Mouse (Mus musculus): ENCODE data around the gene Nt5c1a.

Nt5c1a gene

DNA sequence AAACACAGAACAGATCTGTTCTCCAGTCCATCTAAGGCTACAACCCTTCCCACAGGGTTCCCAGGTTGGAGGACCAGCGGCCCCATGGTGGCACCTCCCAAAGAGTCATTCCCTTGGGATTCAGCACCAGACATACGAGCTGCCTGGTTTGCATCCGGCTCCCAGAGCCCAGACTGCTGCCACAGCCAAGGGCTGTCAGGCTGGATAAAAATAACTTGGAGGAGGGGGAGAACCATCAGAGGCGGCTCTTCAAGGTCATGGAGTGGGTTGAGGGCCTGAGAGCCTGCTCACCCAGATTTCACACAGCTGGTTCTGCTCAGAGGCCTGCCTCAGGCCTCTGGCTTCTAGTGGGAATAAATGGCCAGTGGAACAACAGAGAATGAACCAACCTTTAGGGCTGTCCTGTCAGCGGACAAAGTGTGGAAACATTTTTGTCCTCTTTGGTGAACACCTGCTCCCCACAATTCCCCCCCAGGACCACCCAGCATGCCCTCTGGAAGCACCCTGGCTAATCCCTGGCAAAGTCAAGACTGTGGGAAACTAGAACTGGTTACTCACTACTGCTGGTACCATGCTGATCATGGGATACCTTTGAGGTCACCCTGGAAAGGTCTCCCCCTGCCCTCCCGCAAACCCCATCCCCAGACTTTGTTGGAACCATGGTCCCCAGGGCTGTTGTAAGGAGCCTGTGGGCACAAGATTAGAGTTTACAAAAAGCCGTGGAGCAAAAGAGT is 46.0 kb downstream of the Nt5c1a start:
- DNase-seq (ENCODE audit: low spot score in 2 of 2), result no peak

DNA sequence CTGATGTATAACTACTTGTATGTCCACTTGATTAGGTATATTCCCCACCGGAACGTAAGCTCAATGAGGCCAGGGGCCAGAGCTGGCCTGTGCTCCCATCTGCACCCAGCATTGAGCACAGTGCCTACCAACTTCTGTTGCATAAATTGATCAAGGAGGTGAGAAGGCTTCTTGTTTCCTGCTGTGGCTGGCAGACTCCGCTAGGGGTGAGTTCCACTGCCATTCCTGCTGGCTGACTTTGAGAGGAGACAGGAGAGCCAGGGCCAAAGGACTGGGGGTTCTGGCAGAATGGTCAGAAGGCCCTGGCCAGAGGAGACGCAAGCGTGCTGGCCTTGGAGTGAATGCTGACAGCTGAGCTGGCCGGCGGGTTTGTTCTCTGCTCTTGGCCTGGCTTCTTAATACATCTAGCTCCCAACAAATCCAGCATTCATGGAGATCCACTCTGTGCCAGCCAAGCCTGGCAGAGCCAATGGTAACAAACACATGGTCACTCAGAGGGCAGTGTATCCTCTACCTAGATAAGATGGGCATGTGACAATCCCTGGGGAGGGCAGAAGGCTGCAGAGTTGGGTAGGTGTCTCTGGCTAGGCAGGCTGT is 47.8 kb downstream of the Nt5c1a start:
- DNase-seq (ENCODE audit: low spot score in 2 of 2), result no peak

DNA sequence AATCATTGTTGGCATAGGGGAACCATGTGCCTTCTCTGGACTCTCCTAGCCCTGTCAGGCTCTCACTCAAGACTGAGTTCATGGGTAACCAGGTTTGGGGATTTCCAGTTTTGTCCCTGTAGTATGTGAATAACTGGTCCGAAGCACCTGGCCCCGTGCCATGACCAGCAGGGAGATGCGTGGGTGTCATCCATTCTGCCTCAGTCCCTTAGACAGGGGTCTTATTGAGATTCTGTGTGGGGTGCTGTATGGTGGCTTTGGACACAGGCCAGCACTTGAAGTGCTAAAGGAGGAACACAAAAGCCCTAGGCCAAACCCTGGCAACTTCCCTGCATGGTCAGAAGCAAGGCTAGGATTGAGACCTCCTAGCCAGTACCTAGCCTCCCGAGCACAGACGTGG is 50.9 kb downstream of the Nt5c1a start:
- DNase-seq (ENCODE audit: low spot score in 2 of 2), result no peak

DNA sequence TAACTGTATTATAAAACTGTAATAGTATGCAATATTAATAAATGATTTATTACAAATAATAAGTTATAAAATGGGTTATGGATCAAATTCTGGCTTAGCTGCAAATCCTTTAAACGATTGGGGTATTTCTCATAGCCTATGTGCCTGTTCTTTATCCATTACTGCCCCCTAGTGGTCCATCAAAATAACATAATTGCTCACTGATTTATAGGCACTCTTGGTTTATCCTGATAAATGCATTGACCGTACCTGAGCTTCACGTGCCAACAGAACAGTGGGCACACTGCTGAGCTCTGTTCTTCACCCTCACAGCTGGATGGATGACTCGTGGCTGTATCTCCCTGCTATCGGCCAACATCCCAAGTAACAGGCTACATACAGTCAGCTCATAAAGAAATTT is 53.3 kb downstream of the Nt5c1a start:
- no peak for DNase-seq (ENCODE audit: low spot score in 2 of 2)

DNA sequence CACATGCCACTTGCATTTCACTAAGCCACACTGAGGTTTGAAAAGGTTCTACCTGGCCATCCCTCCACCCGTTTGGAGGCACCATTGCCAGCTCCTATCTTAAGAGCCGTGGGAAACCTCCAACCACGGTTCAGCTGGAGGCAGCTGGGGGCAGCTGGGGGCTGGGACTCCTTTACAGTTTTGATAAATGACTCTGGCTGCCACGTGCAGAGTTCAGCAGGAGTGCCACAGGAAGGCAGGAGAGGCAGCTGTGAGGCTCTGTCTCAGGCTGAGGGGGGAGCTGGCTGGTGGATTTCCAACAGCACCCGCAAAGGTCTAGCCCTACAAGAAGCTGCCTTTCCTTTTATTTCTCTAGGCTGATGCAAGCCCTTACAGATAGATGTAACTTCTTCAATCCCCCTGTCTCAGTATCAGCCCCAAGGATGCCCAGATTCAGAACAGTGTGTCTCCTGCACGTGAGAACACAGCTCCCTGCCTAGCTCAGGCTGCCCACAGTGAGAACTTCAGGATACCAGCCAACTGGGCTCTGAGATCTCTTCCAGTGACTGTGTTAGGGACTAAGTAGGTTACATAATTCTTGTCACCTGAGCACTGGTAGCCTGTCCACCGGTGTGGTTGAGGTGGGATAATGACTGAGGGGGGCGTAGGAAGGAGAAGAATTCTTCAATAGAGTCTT is 58.9 kb downstream of the Nt5c1a start:
- no peak for DNase-seq (ENCODE audit: low spot score in 2 of 2)

DNA sequence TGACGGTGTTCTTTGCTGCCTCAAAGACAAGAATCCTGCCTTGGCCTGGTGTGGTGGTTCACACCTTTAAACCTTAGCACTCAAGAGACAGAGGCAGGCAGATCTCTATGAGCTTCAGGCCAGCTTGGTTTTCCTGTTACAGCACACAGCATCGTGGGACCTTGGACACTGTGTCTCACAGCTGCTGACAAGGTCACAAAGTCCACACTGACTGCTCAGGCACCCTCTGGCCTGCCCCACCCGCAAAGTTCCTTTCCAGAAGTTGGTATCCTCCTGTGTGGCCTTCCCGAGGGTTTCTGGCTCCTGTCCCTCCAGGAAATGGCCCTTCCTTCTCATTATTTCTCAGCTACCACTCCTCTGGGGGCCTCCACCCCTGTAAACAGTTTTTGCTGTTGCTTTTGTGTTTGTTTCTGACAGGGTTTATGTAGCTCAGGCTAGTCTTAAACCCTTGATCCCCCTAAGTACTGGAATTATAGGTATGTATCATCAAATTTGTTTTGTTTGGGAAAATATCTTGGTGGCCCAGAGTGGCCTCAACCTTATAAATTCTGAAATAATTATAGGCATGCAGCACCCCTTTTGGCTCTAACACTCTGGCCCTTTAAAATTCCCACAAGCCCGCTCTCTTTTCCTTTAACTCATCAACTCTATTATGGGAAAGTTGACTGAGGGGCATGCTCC is 60.6 kb downstream of the Nt5c1a start, which contains the start of gene Pabpc4:
Gene Pabpc4, plus strand, starts transcription at position 631 of the 681 bp plus-strand sequence.
- no peak for DNase-seq (ENCODE audit: low spot score in 2 of 2)

All from urinary bladder, adult 18-20 months (tissue).